ENCODE assay signal across 8 mouse cellular contexts in the genomic region with DNA sequence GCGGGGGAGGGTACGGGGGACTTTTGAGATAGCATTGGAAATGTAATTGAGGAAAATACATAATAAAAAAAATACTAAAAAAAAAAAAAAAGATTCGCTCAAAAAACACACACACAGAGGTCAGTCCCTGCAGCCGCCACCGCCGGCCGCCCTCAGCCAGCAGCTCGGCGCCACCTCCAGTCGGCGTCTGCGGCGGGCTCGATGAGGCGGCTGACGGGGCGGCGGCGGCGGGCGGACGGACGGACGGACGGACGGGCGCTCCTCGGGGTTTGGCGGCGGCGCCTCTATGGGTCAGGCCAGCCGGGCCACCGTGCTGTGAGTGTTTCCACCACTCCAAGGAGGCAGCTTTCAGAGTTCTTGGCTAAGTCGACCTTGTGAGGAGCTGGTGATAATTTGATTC. TPM values are rescaled to one million over a fixed set of nuclear protein-coding genes. Genes with fewer than 3 reads are reported as not detected.
DNase-seq lines count a peak whose midpoint lies in the region; ATAC-seq lines count a peak whose summit lies in the region.
"Not testable (repeated sequence)": the region's sequence is repeated elsewhere in the genome, so short reads cannot be mapped to it uniquely, and the experiment has no call there.

No protein-coding gene starts in this region.

- peak; percentile 24 for DNase-seq in embryonic facial prominence, embryonic 10.5 days (ENCODE audit: low spot score)
- not testable (repeated sequence) for DNase-seq in hindbrain, embryonic 14.5 days (ENCODE audit: low spot score)

- H3K9me3 ChIP-seq in embryonic facial prominence, embryonic 10.5 days; forebrain, embryonic 13.5 days (replicated peaks); heart, embryonic 13.5 days; hindbrain, embryonic 14.5 days (ENCODE audit: control insufficient read depth, low read length); kidney, embryonic 15.5 days (replicated peaks); liver, embryonic 12.5 days (replicated peaks); midbrain, embryonic 13.5 days; stomach, embryonic 14.5 days (ENCODE audit: control insufficient read depth, low read depth, low read length): not testable (repeated sequence)

- ATAC-seq in forebrain, embryonic 13.5 days; heart, embryonic 13.5 days (ENCODE audit: extremely low read depth, insufficient number of reproducible peaks, low FRiP score, low TSS enrichment); hindbrain, embryonic 14.5 days (ENCODE audit: low FRiP score); kidney, embryonic 15.5 days (replicated peaks; ENCODE audit: low FRiP score); liver, embryonic 12.5 days; midbrain, embryonic 13.5 days; stomach, embryonic 14.5 days (ENCODE audit: insufficient number of reproducible peaks, insufficient read depth, low FRiP score, low read depth): not testable (repeated sequence)

- not testable (repeated sequence) for H3K27me3 ChIP-seq in embryonic facial prominence, embryonic 10.5 days (replicated peaks; ENCODE audit: low read depth, poor library complexity, severe bottlenecking); forebrain, embryonic 13.5 days; hindbrain, embryonic 14.5 days (ENCODE audit: control insufficient read depth, insufficient read depth, low read length); kidney, embryonic 15.5 days; liver, embryonic 12.5 days (replicated peaks); midbrain, embryonic 13.5 days; stomach, embryonic 14.5 days (ENCODE audit: control insufficient read depth, insufficient read depth, low read length)
- peaks cover 17% of the 10 kb centered on the region; the same call in 1 of the 2 replicates for H3K27me3 ChIP-seq in heart, embryonic 13.5 days (replicated peaks)

- 38% methylated on average over 34 of the region's 34 CpGs for WGBS in embryonic facial prominence, embryonic 10.5 days
- WGBS in forebrain, embryonic 13.5 days = 15% methylated on average over 29 of the region's 34 CpGs
- WGBS in heart, embryonic 13.5 days = 26% methylated on average over 33 of the region's 34 CpGs
- 32% methylated on average over 34 of the region's 34 CpGs for WGBS in hindbrain, embryonic 14.5 days
- WGBS in kidney, embryonic 15.5 days = 36% methylated on average over 34 of the region's 34 CpGs
- WGBS in liver, embryonic 12.5 days (ENCODE audit: insufficient replicate concordance) = 32% methylated on average over 34 of the region's 34 CpGs
- WGBS in midbrain, embryonic 13.5 days = 37% methylated on average over 32 of the region's 34 CpGs
- WGBS in stomach, embryonic 14.5 days = 34% methylated on average over 34 of the region's 34 CpGs

- H3K27ac ChIP-seq in embryonic facial prominence, embryonic 10.5 days (replicated peaks); forebrain, embryonic 13.5 days; heart, embryonic 13.5 days (replicated peaks); hindbrain, embryonic 14.5 days; kidney, embryonic 15.5 days; liver, embryonic 12.5 days; midbrain, embryonic 13.5 days; stomach, embryonic 14.5 days (ENCODE audit: low read length): not testable (repeated sequence)

- H3K4me1 ChIP-seq in embryonic facial prominence, embryonic 10.5 days; forebrain, embryonic 13.5 days; heart, embryonic 13.5 days; hindbrain, embryonic 14.5 days (replicated peaks; ENCODE audit: control insufficient read depth, insufficient read depth, low read length); kidney, embryonic 15.5 days; liver, embryonic 12.5 days; midbrain, embryonic 13.5 days (replicated peaks); stomach, embryonic 14.5 days (ENCODE audit: control insufficient read depth, insufficient read depth, low read length): not testable (repeated sequence)

- not testable (repeated sequence) for H3K9ac ChIP-seq in forebrain, embryonic 13.5 days; heart, embryonic 13.5 days; hindbrain, embryonic 14.5 days; kidney, embryonic 15.5 days; liver, embryonic 12.5 days; midbrain, embryonic 13.5 days (replicated peaks); stomach, embryonic 14.5 days (replicated peaks; ENCODE audit: low read depth, low read length)

- H3K4me3 ChIP-seq in embryonic facial prominence, embryonic 10.5 days = peak overlapping the region; percentile 41; the same call in 1 of the 2 replicates
- not testable (repeated sequence) for H3K4me3 ChIP-seq in forebrain, embryonic 13.5 days; hindbrain, embryonic 14.5 days (replicated peaks; ENCODE audit: low read length); stomach, embryonic 14.5 days (ENCODE audit: low read depth, low read length)
- peak overlapping the region; percentile 40 for H3K4me3 ChIP-seq in heart, embryonic 13.5 days
- peak overlapping the region; percentile 28 for H3K4me3 ChIP-seq in kidney, embryonic 15.5 days (replicated peaks)
- peak overlapping the region; percentile 17; the same call in 1 of the 2 replicates for H3K4me3 ChIP-seq in liver, embryonic 12.5 days
- H3K4me3 ChIP-seq in midbrain, embryonic 13.5 days (replicated peaks) = peak overlapping the region; percentile 19

- not testable (repeated sequence) for H3K36me3 ChIP-seq in embryonic facial prominence, embryonic 10.5 days (replicated peaks); forebrain, embryonic 13.5 days (ENCODE audit: poor library complexity, severe bottlenecking); heart, embryonic 13.5 days; hindbrain, embryonic 14.5 days (replicated peaks; ENCODE audit: control insufficient read depth, insufficient read depth); kidney, embryonic 15.5 days; liver, embryonic 12.5 days; midbrain, embryonic 13.5 days; stomach, embryonic 14.5 days (ENCODE audit: control insufficient read depth, insufficient read depth, low read length)

- H3K4me2 ChIP-seq in forebrain, embryonic 13.5 days = peak overlapping the region; percentile 43
- peak overlapping the region; percentile 64 for H3K4me2 ChIP-seq in heart, embryonic 13.5 days
- peak overlapping the region; percentile 40 for H3K4me2 ChIP-seq in hindbrain, embryonic 14.5 days (replicated peaks)
- H3K4me2 ChIP-seq in kidney, embryonic 15.5 days = peak overlapping the region; percentile 56
- peak overlapping the region; percentile 32; the same call in 1 of the 2 replicates for H3K4me2 ChIP-seq in liver, embryonic 12.5 days
- H3K4me2 ChIP-seq in midbrain, embryonic 13.5 days (replicated peaks) = peak overlapping the region; percentile 48
- peak overlapping the region; percentile 33; the same call in 1 of the 2 replicates for H3K4me2 ChIP-seq in stomach, embryonic 14.5 days (replicated peaks; ENCODE audit: low read depth, low read length)

RNA-seq across cellular contexts. Expression of gene Cxcl13, which starts 17.1 kb away (rescaled TPM):
- 4.7 and 6.2 TPM in 2 replicates for polyA plus RNA-seq in embryonic facial prominence, embryonic 10.5 days (2016; fragmentation: Nextera tagmentation; extraction: Ambion mirVana)
- not detected in 2 replicates for polyA plus RNA-seq in forebrain, embryonic 13.5 days (2015; fragmentation: Nextera tagmentation; extraction: Ambion mirVana)
- polyA plus RNA-seq in heart, embryonic 13.5 days (2015; fragmentation: Nextera tagmentation; extraction: Ambion mirVana) = 2.4 and 5.3 TPM in 2 replicates
- 0.23 TPM in 1 of 2 replicates, not detected in the other for polyA plus RNA-seq in hindbrain, embryonic 14.5 days (2014; fragmentation: Nextera tagmentation; extraction: Ambion mirVana)
- polyA plus RNA-seq in kidney, embryonic 15.5 days (2015; fragmentation: Nextera tagmentation; extraction: Ambion mirVana) = 7.2 and 8.9 TPM in 2 replicates
- 0.14 and 0.45 TPM in 2 replicates for polyA plus RNA-seq in liver, embryonic 12.5 days (2016; fragmentation: Nextera tagmentation; extraction: Ambion mirVana)
- not detected in 2 replicates for polyA plus RNA-seq in midbrain, embryonic 13.5 days (2015; fragmentation: Nextera tagmentation; extraction: Ambion mirVana)
- 23.7 and 24.5 TPM in 2 replicates for polyA plus RNA-seq in stomach, embryonic 14.5 days (2014; fragmentation: Nextera tagmentation; extraction: Ambion mirVana)
